Mouse (Mus musculus) left cerebral cortex, adult 6 months (tissue): Measurements from ENCODE around the gene Gm7030. TPM values are rescaled to one million over a fixed set of nuclear protein-coding genes. Genes with fewer than 3 reads are reported as not detected.

Experiments
- long read RNA-seq, 2 experiments: library from polyadenylated mRNA; unstranded; transcript quantifications; one replicate each; pipeline ENCODE4 v2.0.0; 2019 to 2020
- polyA plus RNA-seq: library from polyadenylated mRNA; unstranded; fragments of <200 nt; fragmentation: Nextera tagmentation; gene quantifications from 2 replicates; pipeline ENCODE4 v1.2.3, GENCODE M21; 2021

Gene Gm7030
- polyA plus RNA-seq, result not detected in 2 replicates
- long read RNA-seq, experiment 1, result 0 reads
- long read RNA-seq, experiment 2, result 0 reads

DNA sequence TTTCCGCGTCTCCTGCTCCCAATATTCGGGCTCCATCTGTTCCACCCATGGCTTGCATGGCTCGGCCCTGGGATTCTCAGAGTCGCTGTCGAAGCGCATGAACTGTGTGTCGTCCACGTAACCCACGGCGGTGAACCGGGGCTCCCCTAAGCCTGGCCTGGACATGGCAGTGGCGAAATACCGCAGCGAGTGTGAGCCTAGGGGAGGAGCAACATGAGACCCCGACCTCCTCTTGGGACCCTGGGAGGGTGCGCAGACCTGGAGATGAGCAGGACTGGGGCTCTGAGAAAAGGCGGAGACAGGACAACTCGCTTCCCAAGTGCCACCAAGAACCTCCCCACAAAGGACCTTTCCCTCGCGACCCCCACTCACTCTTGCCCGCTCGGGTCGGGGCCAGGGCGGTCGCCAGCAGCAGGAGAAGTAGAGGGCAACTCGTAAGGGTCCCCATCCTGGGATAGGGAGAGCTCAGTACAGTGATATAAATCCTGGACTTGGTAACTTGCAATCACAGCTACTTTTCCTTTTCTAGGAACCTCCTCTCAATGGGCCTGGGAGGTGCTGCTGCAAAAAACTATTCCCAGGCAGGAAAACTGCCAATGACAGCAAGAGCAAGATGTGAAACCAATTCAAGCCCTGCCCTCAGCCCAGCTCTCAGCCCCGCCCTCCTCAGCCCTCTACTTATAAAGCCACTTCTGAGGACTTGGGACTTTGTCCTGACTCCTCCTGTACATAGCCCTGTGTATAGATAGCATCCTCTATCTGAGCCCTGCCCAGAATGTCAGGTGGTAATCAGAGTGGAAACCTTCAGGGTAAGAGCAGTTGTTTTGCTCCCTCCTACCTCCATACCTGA, at the start of gene Gm7030:
Gene Gm7030, minus strand, starts transcription at position 458 of the 850 bp plus-strand sequence.

DNA sequence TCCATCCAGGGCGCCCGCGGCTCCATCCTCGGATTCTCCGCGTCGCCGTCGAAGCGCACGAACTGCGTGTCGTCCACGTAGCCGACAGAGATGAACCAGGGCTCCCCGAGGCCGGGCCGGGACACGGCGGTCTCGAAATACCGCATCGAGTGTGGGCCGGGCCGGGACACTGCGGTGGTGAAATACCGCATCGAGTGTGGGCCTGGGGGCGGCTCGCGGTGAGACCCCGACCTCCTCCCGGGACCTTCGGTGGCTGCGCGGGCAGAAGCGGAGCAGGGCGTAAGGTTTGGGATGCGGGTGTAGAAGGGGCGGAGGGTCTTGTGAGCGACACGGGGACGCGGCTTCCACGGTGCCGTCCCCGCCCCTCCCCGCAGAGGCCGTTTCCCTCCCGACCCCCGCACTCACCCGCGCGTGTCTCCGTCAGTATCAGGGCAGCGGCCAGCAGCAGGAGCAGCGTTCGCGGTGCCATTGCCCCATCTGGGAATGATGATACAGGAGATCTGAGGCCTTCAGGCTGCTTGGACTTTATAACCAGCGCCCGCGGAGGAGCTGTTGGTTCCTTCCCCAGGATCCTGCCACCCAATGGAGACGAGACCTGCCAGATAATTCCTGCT, 38.9 kb upstream of the Gm7030 start, which contains the start of gene Gm8909:
Gene Gm8909, minus strand, starts transcription at position 499 of the 614 bp plus-strand sequence.

DNA sequence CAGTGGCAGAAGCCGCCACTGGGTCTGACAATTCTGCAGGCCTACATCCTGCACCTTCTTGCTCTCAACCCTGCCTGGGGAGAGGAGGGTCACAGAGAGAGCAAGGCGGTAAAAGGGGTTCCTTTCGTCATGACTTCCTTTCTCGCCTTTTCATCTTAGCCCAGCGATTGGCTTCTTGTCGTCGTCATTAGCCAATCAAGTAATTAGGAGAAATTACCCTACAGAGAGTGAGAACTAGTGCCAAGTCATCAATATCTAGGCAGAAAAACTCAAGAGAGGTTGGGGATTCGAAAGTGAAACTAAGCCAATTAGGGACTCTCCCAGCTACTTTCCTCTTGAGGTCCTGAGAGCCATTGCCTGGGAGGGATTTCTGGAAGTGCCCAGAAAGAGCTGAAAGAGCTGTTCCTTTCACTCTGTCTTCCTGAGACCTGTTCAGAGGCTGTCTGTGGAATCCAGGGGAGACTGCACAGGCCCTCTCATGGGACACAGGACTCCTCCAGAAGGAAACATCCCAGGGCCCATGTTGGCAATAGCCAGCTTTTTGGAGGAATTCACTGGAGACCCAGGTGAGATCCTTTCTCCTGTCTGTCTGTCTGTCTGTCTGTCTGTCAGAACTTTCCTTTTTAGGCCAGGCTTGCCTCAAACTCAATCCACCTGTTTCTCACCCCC, 7.7 kb downstream of the Gm7030 start, which contains the start of gene Gm19684:
Gene Gm19684, plus strand, starts transcription at position 327 of the 669 bp plus-strand sequence.

Other genes starting within 250 kb of the Gm7030 start
- 9.6 and 13.1 TPM in 2 replicates for gene Dhx16, start 249.6 kb downstream of the Gm7030 start, polyA plus RNA-seq
- 59.1 and 90.8 TPM in 2 replicates for gene 2310061I04Rik, start 232.0 kb downstream of the Gm7030 start, polyA plus RNA-seq
- gene Atat1, start 219.3 kb downstream of the Gm7030 start, polyA plus RNA-seq, result 34.2 and 50.5 TPM in 2 replicates
- gene Mrps18b, start 213.0 kb downstream of the Gm7030 start, polyA plus RNA-seq, result 65.1 and 66.8 TPM in 2 replicates
- gene Ppp1r10, start 213.0 kb downstream of the Gm7030 start, polyA plus RNA-seq, result 16.6 and 18.5 TPM in 2 replicates
- 50.2 and 50.3 TPM in 2 replicates for gene Abcf1, start 159.7 kb downstream of the Gm7030 start, polyA plus RNA-seq
- gene Gnl1, start 149.6 kb downstream of the Gm7030 start, polyA plus RNA-seq, result 23.8 and 41.5 TPM in 2 replicates
- gene Prr3, start 149.2 kb downstream of the Gm7030 start, polyA plus RNA-seq, result 12.1 and 12.4 TPM in 2 replicates
- 2.5 and 3.0 TPM in 2 replicates for gene H2-T24, start 108.9 kb downstream of the Gm7030 start, polyA plus RNA-seq
- gene H2-T23, start 96.6 kb downstream of the Gm7030 start, polyA plus RNA-seq, result 24.6 and 34.7 TPM in 2 replicates
- gene H2-T22, start 86.7 kb downstream of the Gm7030 start, polyA plus RNA-seq, result 21.2 and 21.4 TPM in 2 replicates
- gene Gm6034, start 86.5 kb downstream of the Gm7030 start, polyA plus RNA-seq, result not detected in 2 replicates
- gene Gm11127, start 71.1 kb downstream of the Gm7030 start, polyA plus RNA-seq, result not detected in 2 replicates
- 0.06 TPM in 1 of 2 replicates, not detected in the other for gene Gm19684, start 7.7 kb downstream of the Gm7030 start, polyA plus RNA-seq
- gene Gm8909, start 39.1 kb upstream of the Gm7030 start, polyA plus RNA-seq, result 0.39 TPM in 1 of 2 replicates, not detected in the other
- not detected in 2 replicates for gene H2-T3, start 60.9 kb upstream of the Gm7030 start, polyA plus RNA-seq
- 107 and 115 TPM in 2 replicates for gene Rpp21, start 128.6 kb upstream of the Gm7030 start, polyA plus RNA-seq
- 3.7 and 4.7 TPM in 2 replicates for gene Trim39, start 142.8 kb upstream of the Gm7030 start, polyA plus RNA-seq
- not detected in 2 replicates for gene H2-M10.2, start 157.1 kb upstream of the Gm7030 start, polyA plus RNA-seq
- gene H2-M10.1, start 196.7 kb upstream of the Gm7030 start, polyA plus RNA-seq, result not detected in 2 replicates
- not detected in 2 replicates for gene H2-M10.3, start 239.0 kb upstream of the Gm7030 start, polyA plus RNA-seq